31 mouse cellular contexts compared by ENCODE assay signal in genomic region chr13:105104385-105104784, GRCm38 (mm10). TPM values are rescaled to one million over a fixed set of nuclear protein-coding genes. Genes with fewer than 3 reads are reported as not detected.
"Had no signal": no experiment of that assay in that cellular context is flagged by ENCODE, and none has a peak within 500 bp of the region (broad histone marks: within the 10 kb centered on the region; RNA-seq: fewer than 3 reads in every experiment).

No protein-coding gene starts in this region.

- H3K36me3 ChIP-seq: heart, embryonic 10.5 days; heart, embryonic 12.5 days; hindbrain, embryonic 10.5 days; hindbrain, embryonic 12.5 days; intestine, embryonic 15.5 days; limb, embryonic 10.5 days; limb, embryonic 12.5 days had no signal

- H3K9ac ChIP-seq: heart, embryonic 12.5 days; hindbrain, embryonic 12.5 days; hindbrain, embryonic 14.5 days; intestine, embryonic 15.5 days; limb, embryonic 12.5 days had no signal

- H3K9me3 ChIP-seq: heart, embryonic 10.5 days; heart, embryonic 12.5 days; hindbrain, embryonic 10.5 days; hindbrain, embryonic 12.5 days; intestine, embryonic 15.5 days; limb, embryonic 10.5 days; limb, embryonic 12.5 days had no signal

- DNase-seq: gastrocnemius, adult 2 months; gastrocnemius, postnatal 10 days; gastrocnemius, postnatal 25 days; heart, adult 18-20 months; heart, postnatal 10 days; heart, postnatal 4 days; kidney, adult 18-20 months; kidney, adult 8-10 months; kidney, postnatal 10 days; kidney, postnatal 25 days; kidney, postnatal 4 days had no signal

- ATAC-seq: hindbrain, embryonic 16.5 days; inflammation-experienced regulatory T-cells, adult 6 months; intestine, embryonic 15.5 days; intestine, postnatal 0 days had no signal

- H3K4me2 ChIP-seq: heart, embryonic 12.5 days; hindbrain, embryonic 12.5 days; hindbrain, embryonic 14.5 days; intestine, embryonic 15.5 days; limb, embryonic 12.5 days had no signal

- H3K27me3 ChIP-seq: heart, embryonic 12.5 days; hindbrain, embryonic 12.5 days; intestine, embryonic 15.5 days; limb, embryonic 12.5 days had no signal

- H3K27ac ChIP-seq: gastrocnemius, adult 2 months; heart, embryonic 10.5 days; hindbrain, embryonic 10.5 days; hindbrain, embryonic 12.5 days; hindbrain, embryonic 14.5 days; intestine, embryonic 15.5 days; layer of hippocampus, adult 2 months; left cerebral cortex, adult 2 months; limb, embryonic 10.5 days; limb, embryonic 12.5 days had no signal

- H3K4me3 ChIP-seq: gastrocnemius, adult 2 months; heart, embryonic 10.5 days; heart, embryonic 12.5 days; hindbrain, embryonic 10.5 days; hindbrain, embryonic 12.5 days; intestine, embryonic 15.5 days; layer of hippocampus, adult 2 months; left cerebral cortex, adult 2 months; limb, embryonic 10.5 days; limb, embryonic 12.5 days had no signal

- H3K4me1 ChIP-seq: heart, embryonic 10.5 days; heart, embryonic 12.5 days; hindbrain, embryonic 10.5 days; hindbrain, embryonic 12.5 days; intestine, embryonic 15.5 days; limb, embryonic 10.5 days; limb, embryonic 12.5 days had no signal

RNA-seq across cellular contexts. Expression of gene 4933425L06Rik, which starts 22.5 kb away (rescaled TPM):
- polyA plus RNA-seq: heart, embryonic 10.5 days; heart, embryonic 12.5 days; heart, embryonic 14.5 days; heart, embryonic 16.5 days; hindbrain, embryonic 10.5 days; hindbrain, embryonic 12.5 days; hindbrain, embryonic 14.5 days; inflammation-experienced regulatory T-cells, adult 6 months; intestine, embryonic 15.5 days; intestine, postnatal 0 days; kidney, embryonic 14.5 days; kidney, embryonic 16.5 days; limb, embryonic 10.5 days; limb, embryonic 12.5 days; limb, embryonic 14.5 days; liver, adult 2 months; liver, embryonic 16.5 days had no signal
